Mouse (Mus musculus) stomach, postnatal 0 days (tissue): ENCODE measurements around the gene Tatdn2. TPM values are rescaled to one million over a fixed set of nuclear protein-coding genes. Genes with fewer than 3 reads are reported as not detected.

Source experiments
- ATAC-seq: fragments of 200-750 bp; cut with Nextera tagmentation; 2 replicates; pipeline ENCODE4 v1.8.0; 2017; ENCODE audit not compliant: low FRiP score, low TSS enrichment
- DNase-seq: peaks from one replicate; pipeline ENCODE4 v3.0.0-alpha.2; 2016; ENCODE audit warnings: low spot score
- H3K27ac ChIP-seq: fragments of 300-500 bp; sonication (generic); replicated peaks from 2 replicates; pipeline ENCODE4 v1.5.1; 2014; ENCODE audit warnings: mild to moderate bottlenecking, control low read depth
- H3K27me3 ChIP-seq: fragments of 300-500 bp; sonication (generic); 2 replicates; pipeline ENCODE4 v1.6.1; 2014; ENCODE audit warnings: low read length; ENCODE audit not compliant: control insufficient read depth, insufficient read depth
- H3K36me3 ChIP-seq: fragments of 300-500 bp; sonication (generic); 2 replicates; pipeline ENCODE4 v1.6.1; 2014; ENCODE audit warnings: low read length, mixed read lengths; ENCODE audit not compliant: control insufficient read depth, insufficient read depth
- H3K4me1 ChIP-seq: fragments of 300-500 bp; sonication (generic); replicated peaks from 2 replicates; pipeline ENCODE4 v1.6.1; 2014; ENCODE audit warnings: antibody characterized with exemption; ENCODE audit not compliant: control insufficient read depth, insufficient read depth
- H3K4me2 ChIP-seq: fragments of 300-500 bp; sonication (generic); replicated peaks from 2 replicates; pipeline ENCODE4 v1.6.1; 2014; ENCODE audit warnings: low read depth, mild to moderate bottlenecking, control low read depth, moderate library complexity
- H3K4me3 ChIP-seq: fragments of 300-500 bp; sonication (generic); 2 replicates; pipeline ENCODE4 v1.5.1; 2014; ENCODE audit warnings: low read depth, low read length, control low read depth
- H3K9ac ChIP-seq: fragments of 300-500 bp; sonication (generic); 2 replicates; pipeline ENCODE4 v1.6.1; 2014; ENCODE audit warnings: mild to moderate bottlenecking, low read length, control low read depth, mixed read lengths
- H3K9me3 ChIP-seq: fragments of 300-500 bp; sonication (generic); 2 replicates; pipeline ENCODE4 v1.6.1; 2016; ENCODE audit warnings: low read length; ENCODE audit not compliant: control insufficient read depth
- CTCF ChIP-seq: IDR thresholded peaks from 2 replicates; pipeline ENCODE4 v1.5.1; 2016; ENCODE audit warnings: antibody characterized with exemption, low read depth, mild to moderate bottlenecking, moderate library complexity
- EP300 ChIP-seq: optimal IDR thresholded peaks from 2 replicates; pipeline ENCODE3; 2016; ENCODE audit warnings: antibody characterized with exemption
- WGBS: fragments of 180-500 bp; shearing (Covaris S2); extraction: QIAGEN DNeasy Blood & Tissue Kit; methylation state at CpG from one replicate; pipeline ENCODE4 v1.1.7; 2014; 5-methylcytosine and 5-hydroxymethylcytosine counted together
- microRNA-seq: library from miRNA; unstranded; fragments of <30 nt; microRNA quantifications from one replicate; pipeline ENCODE4, GENCODE M21; 2016
- polyA plus RNA-seq: library from polyadenylated mRNA; unstranded; fragments of >200 nt; fragmentation: Nextera tagmentation; extraction: Ambion mirVana; gene quantifications from 2 replicates; pipeline ENCODE4 v1.2.1, GENCODE M21; 2015

Tatdn2 gene
- polyA plus RNA-seq, 1 experiment from 2014 or later, result 0.73 TPM

GRCm38 (mm10) chr6:113743111-113743510, 46.3 kb downstream of the Tatdn2 start:
- no peak overlapping the region for H3K4me3 ChIP-seq
- TF ChIP-seq CTCF, result no peak
- TF ChIP-seq EP300, result no peak
- no peak overlapping the region for H3K9ac ChIP-seq
- H3K27ac ChIP-seq, result no peak overlapping the region
- ATAC-seq (no peak), DNase-seq (no peak)
- H3K4me1 ChIP-seq, result peaks cover 4% of the 10 kb centered on the region; the same call in 1 of the 2 replicates
- no peaks in the 10 kb centered on the region for H3K9me3 ChIP-seq
- no peaks in the 10 kb centered on the region for H3K27me3 ChIP-seq
- 38% methylated on average over 1 of the region's 1 CpGs for WGBS
- H3K36me3 ChIP-seq, result no peaks in the 10 kb centered on the region
- H3K4me2 ChIP-seq, result no peak overlapping the region

GRCm38 (mm10) chr6:113745117-113745516, 48.3 kb downstream of the Tatdn2 start:
- DNase-seq (no peak), ATAC-seq (no peak)
- Histone ChIP-seq H3K4me2 (no peak overlapping the region), H3K4me1 (no peaks in the 10 kb centered on the region), H3K4me3 (no peak overlapping the region), H3K27ac (no peak overlapping the region), H3K36me3 (no peaks in the 10 kb centered on the region), H3K9ac (no peak overlapping the region), H3K9me3 (no peaks in the 10 kb centered on the region), H3K27me3 (no peaks in the 10 kb centered on the region)
- TF ChIP-seq CTCF (no peak), EP300 (no peak)

GRCm38 (mm10) chr6:113747284-113747683, 50.4 kb downstream of the Tatdn2 start:
- Histone ChIP-seq H3K4me3 (no peak overlapping the region), H3K4me2 (no peak overlapping the region), H3K27ac (no peak overlapping the region), H3K36me3 (no peaks in the 10 kb centered on the region), H3K9ac (no peak overlapping the region), H3K27me3 (no peaks in the 10 kb centered on the region), H3K4me1 (no peaks in the 10 kb centered on the region), H3K9me3 (no peaks in the 10 kb centered on the region)
- no peak for TF ChIP-seq EP300
- TF ChIP-seq CTCF, result no peak
- DNase-seq (no peak), ATAC-seq (no peak)
- 82% methylated on average over 14 of the region's 14 CpGs for WGBS

- Histone ChIP-seq H3K27me3 (no peaks in the 10 kb centered on the region), H3K4me2 (no peak overlapping the region; the same call in 1 of the 2 replicates), H3K4me1 (no peaks in the 10 kb centered on the region), H3K4me3 (0 out of 2 replicates have a peak overlapping the region, but pooled peaks have one; percentile 1), H3K9me3 (no peaks in the 10 kb centered on the region), H3K9ac (no peak overlapping the region), H3K27ac (no peak overlapping the region), H3K36me3 (no peaks in the 10 kb centered on the region)
- DNase-seq (peak; percentile 20), ATAC-seq (0 out of 2 replicates have a peak, but pooled peaks have one; percentile 51)
- no peak for TF ChIP-seq EP300
- no peak for TF ChIP-seq CTCF
- WGBS, result 30% methylated on average over 26 of the region's 26 CpGs
These were observed 51.5 kb downstream of the Tatdn2 start for GRCm38 (mm10) chr6:113748351-113748750.

GRCm38 (mm10) chr6:113749119-113749685, 52.4 kb downstream of the Tatdn2 start:
- DNase-seq (no peak), ATAC-seq (no peak)
- 59% methylated on average over 17 of the region's 17 CpGs for WGBS
- no peak overlapping the region for H3K9ac ChIP-seq
- no peak overlapping the region for H3K4me2 ChIP-seq
- no peak overlapping the region for H3K4me3 ChIP-seq
- H3K36me3 ChIP-seq, result no peaks in the 10 kb centered on the region
- H3K27ac ChIP-seq, result no peak overlapping the region
- H3K4me1 ChIP-seq, result no peaks in the 10 kb centered on the region
- H3K9me3 ChIP-seq, result no peaks in the 10 kb centered on the region
- no peaks in the 10 kb centered on the region for H3K27me3 ChIP-seq
- TF ChIP-seq CTCF, result no peak
- no peak for TF ChIP-seq EP300

Small RNA genes within 50 kb of the gene (microRNA-seq; reads per million reads assigned to microRNA genes)
- not detected for gene Mir7042

Other genes with a start within 250 kb of the Tatdn2 start
- 25.5 and 30.6 TPM in 2 replicates for gene Il17re, start 238.6 kb upstream of the Tatdn2 start, polyA plus RNA-seq
- gene Il17rc, start 225.6 kb upstream of the Tatdn2 start, polyA plus RNA-seq, result 70.1 and 73.6 TPM in 2 replicates
- 11.1 and 12.1 TPM in 2 replicates for gene Creld1, start 213.8 kb upstream of the Tatdn2 start, polyA plus RNA-seq
- 0.36 and 0.42 TPM in 2 replicates for gene Prrt3, start 195.1 kb upstream of the Tatdn2 start, polyA plus RNA-seq
- 78.4 and 78.5 TPM in 2 replicates for gene Emc3, start 165.4 kb upstream of the Tatdn2 start, polyA plus RNA-seq
- gene Fancd2, start 165.4 kb upstream of the Tatdn2 start, polyA plus RNA-seq, result 1.6 and 1.9 TPM in 2 replicates
- not detected in 2 replicates for gene Fancd2os, start 96.3 kb upstream of the Tatdn2 start, polyA plus RNA-seq
- gene Brk1, start 92.3 kb upstream of the Tatdn2 start, polyA plus RNA-seq, result 199 and 201 TPM in 2 replicates
- 23.4 and 24.3 TPM in 2 replicates for gene Vhl, start 73.1 kb upstream of the Tatdn2 start, polyA plus RNA-seq
- gene Irak2, start 58.6 kb upstream of the Tatdn2 start, polyA plus RNA-seq, result 9.6 and 10.2 TPM in 2 replicates
- 514 and 560 TPM in 2 replicates for gene Ghrl, start 22.8 kb downstream of the Tatdn2 start, polyA plus RNA-seq
- 165 and 184 TPM in 2 replicates for gene Sec13, start 43.7 kb downstream of the Tatdn2 start, polyA plus RNA-seq